Mouse (Mus musculus) splenic B cell, adult 2 months (primary cell): Measurements from ENCODE around the gene Tmem171.

Experiments used
- DNase-seq: peaks from one replicate; pipeline ENCODE4 v3.0.0-alpha.2; 2011; ENCODE audit warnings: low read depth, low spot score
- H3K27me3 ChIP-seq: 2 replicates; pipeline ENCODE4 v1.6.1; 2012; ENCODE audit warnings: mild to moderate bottlenecking, low read length, moderate library complexity, mixed read lengths; ENCODE audit not compliant: control insufficient read depth, poor library complexity, insufficient read depth, severe bottlenecking
- H3K36me3 ChIP-seq: 2 replicates; pipeline ENCODE4 v1.6.1; 2012; ENCODE audit warnings: mild to moderate bottlenecking, low read length, moderate library complexity, mixed read lengths; ENCODE audit not compliant: control insufficient read depth, poor library complexity, insufficient read depth, severe bottlenecking

Tmem171 gene

DNA sequence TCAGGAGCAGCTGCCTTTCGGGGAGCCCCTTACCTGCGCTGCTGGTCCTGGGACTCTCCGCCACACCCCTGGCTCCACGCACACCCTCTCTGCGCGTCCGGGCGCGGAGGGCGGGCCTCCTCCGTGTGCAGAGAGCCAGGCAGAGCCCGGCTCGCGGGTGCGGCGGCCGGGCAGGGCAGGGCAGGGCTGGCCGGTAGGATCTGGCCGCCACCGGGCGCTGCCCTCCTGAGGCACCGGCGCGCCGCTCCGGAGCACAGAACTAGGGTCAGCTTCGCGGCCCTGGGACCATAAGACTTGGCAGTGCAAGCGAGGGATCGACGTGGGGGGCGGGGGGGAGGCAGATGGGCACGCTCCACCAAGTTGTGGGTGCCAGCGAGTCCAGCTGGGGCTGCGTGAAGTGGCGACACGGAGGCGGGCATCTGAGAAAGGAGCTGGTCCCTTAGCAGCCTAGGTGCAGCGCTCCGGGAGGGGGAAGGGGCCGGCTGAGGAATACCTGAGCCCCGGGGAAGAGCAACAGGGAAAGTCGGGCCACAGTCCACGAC, at the start of gene Tmem171:
Gene Tmem171, minus strand, starts transcription at position 62 of the 542 bp plus-strand sequence.
- no peaks in the 10 kb centered on the region for H3K36me3 ChIP-seq
- H3K27me3 ChIP-seq, result 0 out of 2 replicates have a peak, but pooled peaks cover 4% of the 10 kb centered on the region
- DNase-seq, result no peak

GRCm38 (mm10) chr13:98743829-98744228, 49.2 kb upstream of the Tmem171 start:
- Histone ChIP-seq H3K36me3 (peaks cover 2% of the 10 kb centered on the region; the same call in 1 of the 2 replicates), H3K27me3 (no peaks in the 10 kb centered on the region)
- DNase-seq, result no peak

DNA sequence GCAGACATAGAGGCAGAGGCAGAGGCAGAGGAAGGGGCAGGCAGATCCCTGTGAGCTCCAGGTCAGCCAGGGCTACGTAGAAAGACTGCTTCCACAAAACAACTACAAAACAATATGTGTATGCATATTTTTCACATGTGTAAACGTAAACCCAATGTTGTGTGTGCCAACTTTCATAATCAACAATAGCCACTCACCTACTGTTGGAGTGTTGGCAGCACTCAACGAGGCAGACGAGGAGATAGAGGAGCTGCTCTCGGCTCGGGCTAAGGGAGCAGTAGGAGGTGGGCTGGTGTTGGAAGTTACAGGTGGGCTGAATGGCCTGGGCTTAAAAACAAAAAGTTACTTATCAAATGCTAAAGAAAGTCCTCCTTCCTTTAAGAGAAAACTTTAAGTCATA, 48.6 kb upstream of the Tmem171 start:
- Histone ChIP-seq H3K27me3 (no peaks in the 10 kb centered on the region), H3K36me3 (peaks cover 2% of the 10 kb centered on the region; the same call in 1 of the 2 replicates)
- no peak for DNase-seq

- peak; percentile 4 for DNase-seq
- Histone ChIP-seq H3K27me3 (no peaks in the 10 kb centered on the region), H3K36me3 (peaks cover 3% of the 10 kb centered on the region; the same call in 1 of the 2 replicates)
Observed at GRCm38 (mm10) chr13:98738213-98738612, 43.6 kb upstream of the Tmem171 start.

DNA sequence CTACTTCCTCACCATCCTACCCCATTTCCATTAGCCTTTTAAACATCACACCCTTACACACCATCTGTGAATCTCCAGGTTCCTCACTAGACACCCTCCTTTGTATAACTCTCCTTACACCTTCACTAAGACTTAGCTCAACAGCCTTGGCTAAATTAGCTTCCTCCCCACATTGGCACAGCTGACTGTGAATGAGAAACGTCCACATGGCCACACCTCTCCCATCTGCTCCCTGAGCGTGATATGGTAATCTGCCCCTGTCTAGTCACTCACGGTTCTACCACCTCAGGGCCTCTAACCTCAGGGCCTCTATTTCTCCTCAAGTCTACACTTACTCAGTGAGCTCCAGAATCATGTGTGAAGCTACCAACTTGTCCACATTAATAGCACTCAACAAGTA, 38.7 kb upstream of the Tmem171 start:
- Histone ChIP-seq H3K27me3 (no peaks in the 10 kb centered on the region), H3K36me3 (peaks cover 13% of the 10 kb centered on the region)
- DNase-seq, result no peak

GRCm38 (mm10) chr13:98729271-98730062, 34.8 kb upstream of the Tmem171 start:
- DNase-seq, result peak; percentile 12

DNA sequence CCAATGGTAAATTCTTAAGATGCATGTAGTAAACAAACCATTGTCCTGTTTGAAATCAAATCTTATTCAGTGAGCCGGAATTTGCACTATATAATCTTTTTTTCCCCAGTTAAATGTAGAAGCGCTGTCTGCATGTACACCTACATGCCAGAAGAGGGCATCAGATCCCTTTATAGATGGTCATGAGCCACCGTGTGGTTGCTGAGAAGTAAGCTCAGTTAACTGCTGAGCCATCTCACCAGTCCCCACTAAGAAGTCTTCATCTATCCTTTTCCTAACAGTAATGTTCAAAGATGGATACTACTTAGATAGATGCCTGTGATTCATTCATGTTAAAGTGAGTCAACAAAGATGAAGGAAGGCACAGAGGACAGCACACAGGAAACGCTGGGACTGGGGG, 31.9 kb upstream of the Tmem171 start:
- DNase-seq, result peak; percentile 19
- H3K36me3 ChIP-seq, result peaks cover 10% of the 10 kb centered on the region
- H3K27me3 ChIP-seq, result no peaks in the 10 kb centered on the region

More at GRCm38 (mm10) chr13:98729271-98730062, 34.8 kb upstream of the Tmem171 start:
- peaks cover 16% of the 10 kb centered on the region for H3K36me3 ChIP-seq
- no peaks in the 10 kb centered on the region for H3K27me3 ChIP-seq

GRCm38 (mm10) chr13:98723430-98723829, 28.8 kb upstream of the Tmem171 start:
- H3K27me3 ChIP-seq, result no peaks in the 10 kb centered on the region
- DNase-seq, result no peak
- H3K36me3 ChIP-seq, result peaks cover 5% of the 10 kb centered on the region

DNA sequence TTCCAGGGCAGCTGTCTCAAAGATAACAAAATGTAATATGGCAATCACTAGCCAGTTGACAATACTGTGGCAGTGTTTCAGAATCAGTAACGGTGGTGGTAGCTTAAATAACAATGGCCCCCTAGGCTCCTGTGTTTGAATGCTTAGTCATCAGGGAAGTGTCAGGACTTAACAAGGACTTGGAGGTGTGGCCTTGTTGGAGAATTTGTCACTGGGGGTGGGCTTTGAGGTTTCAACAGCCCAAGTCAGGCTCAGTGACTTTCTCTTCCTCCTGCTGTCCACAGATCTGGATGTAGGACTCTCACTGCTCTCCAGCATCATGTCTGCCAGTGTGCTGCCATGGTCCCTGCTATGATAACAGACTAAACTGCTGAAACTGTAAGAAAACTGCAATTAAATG, 27.7 kb upstream of the Tmem171 start:
- no peak for DNase-seq
- Histone ChIP-seq H3K36me3 (peaks cover 5% of the 10 kb centered on the region), H3K27me3 (no peaks in the 10 kb centered on the region)

- Histone ChIP-seq H3K36me3 (no peaks in the 10 kb centered on the region), H3K27me3 (no peaks in the 10 kb centered on the region)
- DNase-seq, result no peak
Observed at GRCm38 (mm10) chr13:98716176-98716575, 21.5 kb upstream of the Tmem171 start.

DNA sequence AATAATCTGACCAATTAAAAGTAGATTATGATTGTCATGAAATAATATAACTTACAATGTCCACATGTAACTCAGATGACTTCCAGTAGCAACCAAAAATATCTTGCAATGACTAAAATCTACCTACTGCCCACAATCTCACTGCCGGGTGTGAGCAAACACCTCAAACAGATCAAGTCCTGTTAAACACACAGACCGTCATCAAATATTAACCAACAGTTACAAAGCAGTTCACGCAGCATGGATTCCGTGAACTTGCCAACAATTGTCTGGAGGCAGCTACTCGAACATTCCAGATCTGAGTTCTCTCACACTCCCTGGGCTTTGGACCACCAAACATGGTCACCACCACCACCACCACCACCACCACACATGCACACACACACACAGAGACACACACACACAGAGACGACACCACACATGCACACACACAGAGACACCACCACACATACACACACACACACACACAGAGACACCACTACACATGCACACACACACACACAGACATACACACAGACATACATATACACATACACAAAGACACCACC, 20.9 kb upstream of the Tmem171 start:
- Histone ChIP-seq H3K36me3 (no peaks in the 10 kb centered on the region), H3K27me3 (no peaks in the 10 kb centered on the region)
- DNase-seq, result no peak

DNA sequence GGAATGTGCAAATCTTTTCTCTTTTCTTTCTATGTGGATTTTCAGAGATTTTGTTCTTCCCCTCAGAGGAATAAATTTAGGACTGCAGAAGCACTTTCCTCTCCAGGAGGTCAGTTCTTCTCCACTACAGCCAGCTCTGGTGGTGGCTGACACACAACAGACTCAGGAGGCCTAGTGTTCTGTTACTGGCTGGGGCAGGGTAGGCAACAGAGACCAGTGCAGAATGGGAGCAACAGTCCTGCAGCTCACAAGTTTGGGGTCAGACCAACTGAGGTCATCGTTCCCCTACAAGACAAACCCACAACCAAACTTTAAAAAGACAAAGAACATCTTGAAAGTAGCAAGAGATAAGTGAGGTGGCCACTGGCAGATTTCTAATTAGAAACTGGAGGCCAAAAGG, 16.0 kb upstream of the Tmem171 start:
- Histone ChIP-seq H3K27me3 (no peaks in the 10 kb centered on the region), H3K36me3 (no peaks in the 10 kb centered on the region)
- DNase-seq, result no peak

DNA sequence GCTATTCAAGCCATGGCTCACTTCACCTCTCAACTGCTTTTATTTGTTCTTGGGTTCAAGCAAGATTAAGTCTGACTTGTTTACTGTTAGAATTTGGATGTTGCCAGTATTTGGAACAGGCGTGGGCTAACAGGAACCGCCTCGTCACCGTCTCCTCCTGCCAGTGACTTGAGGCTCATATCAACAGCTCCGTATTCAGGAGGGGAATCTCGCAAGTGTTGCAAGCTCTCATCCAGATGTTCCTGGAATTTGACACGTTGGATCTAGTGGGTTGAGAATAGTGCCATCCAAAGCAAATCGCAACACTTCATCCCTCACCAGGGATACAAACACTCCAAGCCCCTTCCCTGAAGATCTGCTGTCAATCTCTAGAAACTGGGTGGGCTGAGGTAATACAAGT, 15.6 kb upstream of the Tmem171 start:
- Histone ChIP-seq H3K27me3 (no peaks in the 10 kb centered on the region), H3K36me3 (no peaks in the 10 kb centered on the region)
- no peak for DNase-seq

DNA sequence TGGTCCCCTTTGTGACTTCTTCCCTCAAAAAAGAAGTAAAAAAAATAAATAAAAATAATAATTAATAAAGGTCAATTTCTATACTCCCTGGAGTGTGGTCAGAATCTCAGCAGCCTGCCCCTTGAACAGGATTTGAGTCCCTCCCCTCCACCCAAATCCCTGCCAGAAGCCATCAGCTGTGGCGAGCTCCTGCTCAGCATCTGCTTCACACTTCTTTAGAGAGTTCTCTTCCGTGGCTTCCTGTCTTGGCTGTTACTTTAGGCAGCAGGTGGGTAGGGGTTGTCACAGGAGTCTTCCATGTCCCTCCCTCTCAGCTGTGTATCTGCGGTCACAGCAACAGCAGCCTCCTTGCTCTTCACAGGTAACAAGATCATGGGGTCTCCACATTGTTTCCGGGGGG, 10.9 kb upstream of the Tmem171 start:
- no peak for DNase-seq
- Histone ChIP-seq H3K27me3 (no peaks in the 10 kb centered on the region), H3K36me3 (no peaks in the 10 kb centered on the region)

DNA sequence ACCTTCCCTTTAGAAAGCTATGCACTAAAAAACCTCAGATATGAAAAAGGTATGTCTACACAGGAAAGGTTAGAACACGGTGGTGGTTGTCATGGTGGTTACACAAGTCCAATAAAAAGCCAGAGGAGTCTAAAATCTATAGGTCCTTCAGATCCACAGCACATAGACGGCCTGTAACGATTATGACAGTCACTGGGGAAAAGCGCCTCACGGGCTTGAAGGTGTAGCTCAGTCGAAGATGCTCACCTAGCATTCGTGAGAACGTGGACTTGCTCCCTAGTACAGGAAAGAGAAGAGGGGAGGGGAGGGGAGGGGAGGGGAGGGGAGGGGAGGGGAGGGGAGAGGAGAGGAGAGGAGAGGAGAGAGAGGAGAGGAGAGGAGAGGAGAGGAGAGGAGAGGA, 9.2 kb upstream of the Tmem171 start:
- DNase-seq, result no peak
- no peaks in the 10 kb centered on the region for H3K27me3 ChIP-seq
- H3K36me3 ChIP-seq, result no peaks in the 10 kb centered on the region
